In the genomic region with DNA sequence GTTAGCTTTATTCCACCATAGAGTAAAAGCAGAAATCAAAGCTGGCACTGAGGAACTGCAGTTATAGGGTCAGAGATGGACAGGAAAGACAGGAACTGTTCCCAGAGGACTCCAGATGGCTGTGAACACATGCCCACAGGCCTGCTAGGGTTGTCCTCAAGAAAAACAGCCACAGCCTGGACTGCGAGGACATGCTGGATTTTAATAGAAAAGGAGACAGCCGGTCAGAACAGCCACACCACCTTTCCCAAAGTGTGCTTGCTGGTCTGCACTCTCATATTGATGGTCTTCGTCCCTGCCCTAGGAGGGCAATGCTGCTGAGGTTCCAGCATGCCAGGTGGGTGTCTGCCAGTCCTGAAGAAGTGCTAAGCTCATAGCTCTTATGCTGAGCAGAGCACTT, we compare ENCODE assay signal across 21 mouse cellular contexts.
A peak's percentile ranks its signal among the peaks of the same experiment; 100 is the strongest.
DNase-seq lines count a peak whose midpoint lies in the region; ATAC-seq lines count a peak whose summit lies in the region.
"Had no signal": no experiment of that assay in that cellular context is flagged by ENCODE, and none has a peak within 500 bp of the region (broad histone marks: within the 10 kb centered on the region; RNA-seq: fewer than 3 reads in every experiment).

No protein-coding gene starts in this region.

- peak; percentile 18 for DNase-seq in MN1 (ENCODE audit: low spot score)
- peak; percentile 68 for DNase-seq in cerebellum, adult 11 months
- DNase-seq in cerebellum, adult 8-10 months: peak; percentile 67
- peak; percentile 40 to 63 for DNase-seq in cerebellum, postnatal 14 days
- DNase-seq in midbrain, embryonic 10.5 days (ENCODE audit: low spot score): no peak
- DNase-seq in layer of hippocampus, postnatal 10 days (ENCODE audit: low spot score in 2 of 2): no peak
- DNase-seq in neural tube, embryonic 10.5 days (ENCODE audit: extremely low spot score, low spot score): no peak
- DNase-seq: adrenal gland, adult 2 months; adrenal gland, postnatal 25 days; gastrocnemius, postnatal 10 days; heart, adult 2 months; heart, postnatal 4 days; kidney, adult 2 months had no signal

- H3K4me2 ChIP-seq in intestine, embryonic 16.5 days (ENCODE audit: low read depth, low read length): no peak overlapping the region
- H3K4me2 ChIP-seq: embryonic facial prominence, embryonic 12.5 days; forebrain, embryonic 12.5 days; heart, embryonic 13.5 days; hindbrain, embryonic 12.5 days had no signal

- WGBS in midbrain, embryonic 10.5 days: 83% methylated on average over 3 of the region's 3 CpGs
- 83% methylated on average over 3 of the region's 3 CpGs for WGBS in intestine, embryonic 16.5 days

- no peak for ATAC-seq in intestine, embryonic 16.5 days
- ATAC-seq: forebrain, embryonic 16.5 days; hindbrain, postnatal 0 days; Patski had no signal

- H3K36me3 ChIP-seq in midbrain, embryonic 10.5 days: no peaks in the 10 kb centered on the region
- no peaks in the 10 kb centered on the region for H3K36me3 ChIP-seq in intestine, embryonic 16.5 days (ENCODE audit: control insufficient read depth, insufficient read depth, low read length)
- H3K36me3 ChIP-seq: embryonic facial prominence, embryonic 12.5 days; forebrain, embryonic 12.5 days; heart, embryonic 13.5 days; hindbrain, embryonic 12.5 days had no signal

- H3K4me1 ChIP-seq in midbrain, embryonic 10.5 days: no peaks in the 10 kb centered on the region
- peaks cover 7% of the 10 kb centered on the region; the same call in 1 of the 2 replicates for H3K4me1 ChIP-seq in intestine, embryonic 16.5 days (ENCODE audit: control insufficient read depth, insufficient read depth, low read length)
- H3K4me1 ChIP-seq: forebrain, embryonic 12.5 days had no signal

- H3K27me3 ChIP-seq in midbrain, embryonic 10.5 days (ENCODE audit: low read depth, poor library complexity, severe bottlenecking): no peaks in the 10 kb centered on the region
- H3K27me3 ChIP-seq in intestine, embryonic 16.5 days (replicated peaks; ENCODE audit: control insufficient read depth, insufficient read depth, low read length): no peaks in the 10 kb centered on the region
- H3K27me3 ChIP-seq: embryonic facial prominence, embryonic 12.5 days; forebrain, embryonic 12.5 days; heart, embryonic 13.5 days; hindbrain, embryonic 12.5 days; Patski had no signal

- H3K27ac ChIP-seq in midbrain, embryonic 10.5 days (replicated peaks): no peak overlapping the region
- H3K27ac ChIP-seq in intestine, embryonic 16.5 days (ENCODE audit: low read length): no peak overlapping the region
- H3K27ac ChIP-seq: embryonic facial prominence, embryonic 12.5 days; forebrain, embryonic 12.5 days; heart, adult 2 months; heart, embryonic 13.5 days; hindbrain, embryonic 12.5 days; hindbrain, postnatal 0 days had no signal

- H3K9ac ChIP-seq in intestine, embryonic 16.5 days (ENCODE audit: low read depth, low read length): no peak overlapping the region
- H3K9ac ChIP-seq: embryonic facial prominence, embryonic 12.5 days; forebrain, embryonic 12.5 days; heart, embryonic 13.5 days; hindbrain, embryonic 12.5 days had no signal

- H3K9me3 ChIP-seq in midbrain, embryonic 10.5 days (replicated peaks): no peaks in the 10 kb centered on the region
- H3K9me3 ChIP-seq in intestine, embryonic 16.5 days (ENCODE audit: control insufficient read depth, low read length): no peaks in the 10 kb centered on the region
- H3K9me3 ChIP-seq: embryonic facial prominence, embryonic 12.5 days; forebrain, embryonic 12.5 days; heart, embryonic 13.5 days; hindbrain, embryonic 12.5 days had no signal

- no peak overlapping the region for H3K4me3 ChIP-seq in midbrain, embryonic 10.5 days
- H3K4me3 ChIP-seq in intestine, embryonic 16.5 days (ENCODE audit: low read length): no peak overlapping the region
- H3K4me3 ChIP-seq: embryonic facial prominence, embryonic 12.5 days; forebrain, embryonic 12.5 days; heart, adult 2 months; heart, embryonic 13.5 days; hindbrain, embryonic 12.5 days had no signal

Comparison
In these comparisons a context has a peak if more than half of its experiments do, and no peak if none do; other contexts are left out.
1. DNase-seq: peak in MN1 (single experiment), cerebellum, adult 11 months (single experiment), cerebellum, adult 8-10 months (single experiment) and cerebellum, postnatal 14 days (2 of 2); none in midbrain, embryonic 10.5 days (single experiment), layer of hippocampus, postnatal 10 days (0 of 2) and neural tube, embryonic 10.5 days (single experiment).